Mouse (Mus musculus) gastrocnemius, postnatal 14 days (tissue): ENCODE results near the gene Reg4. TPM values are rescaled to one million over a fixed set of nuclear protein-coding genes. Genes with fewer than 3 reads are reported as not detected.

Experiments
- DNase-seq: peaks from one replicate; pipeline ENCODE4 v3.0.0; 2021; ENCODE audit warnings: mixed read lengths
- intact Hi-C: fragments of 180-260 bp; cut with DNase I; formaldehyde crosslinking; loops from one replicate; pipeline ENCODE4 v1.15.1; 2025; ENCODE audit warnings: low total_unique reads
- long read RNA-seq, 2 experiments: library from polyadenylated mRNA; stranded (forward); transcript quantifications; one replicate each; pipeline ENCODE4 v2.0.0; 2021
- total RNA-seq, 2 experiments: library from RNA; stranded (reverse); gene quantifications; 2 replicates each; pipeline ENCODE4 v1.2.3; 2021

Reg4 gene
- not detected for total RNA-seq
- long read RNA-seq, experiment 1 = 0 reads
- long read RNA-seq, experiment 2 = 0 reads

DNA sequence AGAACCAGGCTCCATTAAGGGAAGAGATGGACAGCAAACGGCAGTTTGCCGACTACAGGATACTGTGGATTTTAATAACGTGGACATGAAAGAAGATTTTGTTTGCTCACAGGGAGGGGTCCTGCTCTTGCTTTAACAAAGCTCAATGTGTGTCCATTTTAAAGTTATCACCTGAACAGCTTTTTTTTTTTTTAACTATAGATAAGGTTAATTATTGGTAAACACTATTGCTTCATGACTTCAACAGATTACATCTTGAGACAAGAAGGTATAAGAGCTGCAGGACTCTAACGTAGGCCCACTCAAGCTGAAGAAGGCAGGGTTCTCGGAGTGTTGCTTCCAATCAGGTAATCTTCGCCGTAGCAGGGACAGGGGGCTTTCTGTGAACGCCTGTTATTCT lies at the start of gene Reg4:
TSS of gene Reg4 (plus strand) at position 301 of the 400 bp plus-strand sequence.
- DNase-seq = no peak
- intact Hi-C loops = loop anchor here (5.0 kb wide), 1 partner anchor 295 kb away; no protein-coding TSS in a partner anchor

DNA sequence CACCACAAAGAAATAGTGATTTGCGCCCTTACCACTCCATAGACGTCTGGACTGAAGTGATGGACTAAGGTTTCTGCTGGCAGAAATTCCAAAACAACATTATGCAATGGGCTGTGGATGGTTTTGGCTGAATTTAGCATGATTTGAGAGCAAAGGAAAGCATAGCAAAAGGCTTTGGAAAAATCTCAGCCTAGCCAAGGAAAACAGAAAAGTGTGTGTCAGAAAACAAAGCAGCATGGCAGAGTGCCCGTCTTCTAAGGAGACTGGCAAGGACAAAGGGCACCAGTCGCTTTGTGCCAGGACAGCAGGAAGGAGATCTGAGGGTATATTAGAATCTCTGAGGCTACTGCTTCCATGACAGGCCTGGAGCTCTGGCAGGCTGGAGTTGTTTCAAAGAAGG lies 43.6 kb upstream of the Reg4 start:
- DNase-seq = no peak
- intact Hi-C loops = no loop called here

DNA sequence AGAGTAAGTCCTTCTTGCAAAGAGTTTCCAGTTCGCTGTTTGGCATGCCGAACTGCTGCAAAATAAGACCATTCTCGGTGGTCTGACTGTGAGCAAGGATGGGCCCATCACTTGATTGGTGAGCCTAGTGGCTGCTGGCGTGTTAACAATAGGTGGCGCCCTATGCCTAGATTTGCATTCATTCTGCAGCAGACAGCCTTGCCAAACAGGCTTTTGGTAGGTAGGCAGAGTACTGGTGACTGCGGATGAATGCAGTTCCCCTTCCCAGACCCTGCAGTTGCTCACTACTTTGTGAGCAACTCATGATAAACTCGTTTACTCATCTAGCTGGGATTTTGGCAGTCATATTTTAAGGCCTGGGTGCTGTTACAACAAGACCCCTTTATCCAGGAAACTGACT lies 41.2 kb upstream of the Reg4 start:
- DNase-seq = peak; percentile 9
- intact Hi-C loops = no loop called here

DNA sequence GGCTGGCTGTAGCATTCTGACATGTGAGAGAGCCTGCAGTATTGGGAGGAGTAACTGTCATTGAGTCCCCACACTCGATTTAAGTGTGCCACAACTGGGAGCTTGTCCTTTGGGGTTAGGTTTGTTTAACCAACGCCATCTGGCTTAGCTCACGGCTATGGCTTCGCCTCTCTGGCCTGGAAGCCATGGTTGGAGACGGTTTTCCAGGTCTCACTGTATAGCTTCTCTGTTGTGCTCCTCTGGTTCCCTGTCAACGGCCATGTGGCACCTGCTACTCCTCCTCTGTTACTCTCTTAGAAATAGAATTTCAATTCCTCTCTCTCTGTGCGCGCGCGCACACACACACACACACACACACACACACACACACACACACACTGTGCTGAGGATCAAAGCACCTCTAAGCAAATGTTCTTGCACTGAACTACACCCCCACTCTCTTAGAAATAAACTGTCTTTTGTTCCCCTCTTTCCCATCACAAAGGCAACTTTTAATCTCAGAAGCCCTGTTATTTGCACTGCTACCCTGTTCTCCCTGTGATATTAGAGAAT lies 36.7 kb upstream of the Reg4 start:
- intact Hi-C loops = no loop called here
- DNase-seq = no peak

DNA sequence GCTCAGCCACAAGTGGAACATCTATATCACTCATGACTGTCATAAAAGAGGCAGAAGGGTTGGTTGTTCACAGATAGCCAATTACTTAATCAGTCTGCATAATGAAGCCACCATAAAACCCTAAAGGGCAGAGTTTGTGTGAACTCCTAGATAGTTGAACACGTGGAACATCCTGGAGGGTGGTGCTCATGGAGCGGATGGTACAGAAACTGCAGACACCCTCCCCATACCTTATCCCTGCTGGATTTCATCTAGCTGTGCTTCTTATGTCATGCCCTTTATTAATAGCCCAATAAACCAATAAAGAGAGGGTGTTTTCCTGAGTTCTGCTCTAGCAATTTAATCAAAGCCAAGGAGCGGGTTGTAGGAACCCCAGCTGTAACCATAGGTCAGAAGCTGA lies 34.2 kb upstream of the Reg4 start:
- DNase-seq = no peak
- intact Hi-C loops = no loop called here

GRCm38 (mm10) chr3:98197711-98198532 lies 24.0 kb upstream of the Reg4 start:
- no peak for DNase-seq
- intact Hi-C loops = no loop called here

- intact Hi-C loops = no loop called here
- no peak for DNase-seq
These were observed 22.2 kb upstream of the Reg4 start for GRCm38 (mm10) chr3:98199747-98200146.

- no peak for DNase-seq
- intact Hi-C loops = no loop called here
These were observed 18.7 kb upstream of the Reg4 start for GRCm38 (mm10) chr3:98203282-98203681.

DNA sequence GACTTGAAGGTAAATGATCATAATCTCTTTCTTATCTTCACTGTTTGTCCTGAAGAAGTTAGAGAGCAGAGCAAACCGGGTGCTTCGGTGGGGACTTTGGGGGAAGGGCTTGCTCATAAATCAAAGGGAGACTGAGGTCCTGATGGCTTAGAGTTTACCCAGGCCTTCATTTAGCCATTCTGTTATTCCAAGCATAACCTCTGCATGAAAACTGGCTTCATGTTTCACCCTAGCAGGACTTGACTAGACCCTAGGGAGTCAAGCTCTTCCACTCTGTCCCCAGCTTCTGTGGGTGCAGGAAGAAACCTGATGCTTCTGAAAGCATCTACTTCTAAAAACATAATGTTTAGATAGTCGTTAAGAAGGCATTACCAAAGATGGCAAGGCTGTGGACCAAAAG lies 15.0 kb upstream of the Reg4 start:
- intact Hi-C loops = no loop called here
- no peak for DNase-seq

DNA sequence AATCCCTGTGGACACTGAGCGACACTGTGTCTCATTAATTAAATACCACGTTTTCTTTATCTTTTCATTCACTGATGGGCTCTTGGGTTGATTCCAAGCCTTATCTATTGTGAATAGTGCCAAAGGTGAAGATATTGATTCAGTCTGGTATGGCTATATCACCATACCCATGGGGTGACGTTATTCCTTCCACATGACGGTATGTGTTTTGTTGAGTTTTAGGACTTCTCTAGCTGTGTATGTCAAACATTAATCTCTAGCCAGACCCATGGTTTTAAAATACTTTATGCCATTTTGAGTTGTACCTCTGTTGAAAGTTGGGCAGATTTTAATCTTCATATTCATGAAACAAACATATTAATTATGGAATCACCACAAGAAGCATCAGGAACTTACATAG lies 12.8 kb upstream of the Reg4 start:
- no peak for DNase-seq
- intact Hi-C loops = no loop called here

DNA sequence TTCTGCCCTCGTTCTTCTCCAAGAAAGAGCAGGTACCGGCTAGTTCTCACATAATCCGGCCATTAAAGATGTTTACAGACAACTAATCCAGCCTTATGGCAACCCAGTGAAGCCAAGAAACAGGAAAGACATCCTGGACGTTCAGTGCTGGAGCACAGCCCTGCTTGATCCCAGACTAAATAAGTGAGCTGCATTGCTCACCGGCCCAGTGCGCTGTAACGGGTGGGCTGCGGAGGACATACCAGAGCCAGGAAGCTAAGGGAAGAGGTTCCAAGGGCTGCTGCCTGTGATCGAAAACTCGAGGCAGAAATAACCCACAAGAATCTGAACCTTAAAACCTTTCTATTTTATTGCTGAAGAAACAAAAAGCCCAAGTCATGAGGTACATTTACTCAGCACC lies 11.1 kb upstream of the Reg4 start:
- no peak for DNase-seq
- intact Hi-C loops = no loop called here

GRCm38 (mm10) chr3:98211301-98212081 lies 10.5 kb upstream of the Reg4 start:
- intact Hi-C loops = no loop called here
- DNase-seq = no peak

DNA sequence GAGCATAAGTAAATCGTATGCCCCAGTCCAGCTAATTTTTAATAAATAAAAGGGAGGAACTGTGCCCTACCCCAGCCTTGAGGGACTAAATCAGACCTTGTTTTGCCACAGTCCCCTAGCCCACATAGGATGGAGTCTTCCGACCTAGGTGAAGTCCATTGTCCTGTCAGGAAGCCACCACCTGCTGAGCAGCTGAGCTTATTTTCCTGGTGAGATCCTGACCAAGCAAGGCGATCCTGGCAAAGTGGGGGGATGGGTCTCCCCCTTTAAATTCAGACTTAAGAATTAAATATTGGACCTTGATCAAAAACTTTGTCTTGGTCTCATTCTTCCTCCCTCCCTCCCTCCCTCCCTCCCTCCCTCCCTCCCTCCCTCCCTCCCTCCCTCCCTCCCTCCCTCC lies 5.7 kb upstream of the Reg4 start:
- intact Hi-C loops = no loop called here
- DNase-seq = no peak

- intact Hi-C loops = loop anchor here (5.0 kb wide), 1 partner anchor 296 kb away; no protein-coding TSS in a partner anchor
- DNase-seq = no peak
These were observed 1.3 kb downstream of the Reg4 start for GRCm38 (mm10) chr3:98223263-98223662.

- intact Hi-C loops = loop anchor here (5.0 kb wide), 1 partner anchor 297 kb away; no protein-coding TSS in a partner anchor
- peak; percentile 68 for DNase-seq
These were observed 2.0 kb downstream of the Reg4 start for GRCm38 (mm10) chr3:98223783-98224580.

GRCm38 (mm10) chr3:98224975-98225374 lies 3.0 kb downstream of the Reg4 start:
- intact Hi-C loops = loop anchor here (5.0 kb wide), 2 partner anchors 87 to 298 kb away; no protein-coding TSS in a partner anchor

GRCm38 (mm10) chr3:98225746-98226145 lies 3.8 kb downstream of the Reg4 start:
- intact Hi-C loops = loop anchor here (5.0 kb wide), 1 partner anchor 87 kb away; no protein-coding TSS in a partner anchor
- DNase-seq = no peak

More at GRCm38 (mm10) chr3:98224975-98225374, 3.0 kb downstream of the Reg4 start:
- DNase-seq = no peak

DNA sequence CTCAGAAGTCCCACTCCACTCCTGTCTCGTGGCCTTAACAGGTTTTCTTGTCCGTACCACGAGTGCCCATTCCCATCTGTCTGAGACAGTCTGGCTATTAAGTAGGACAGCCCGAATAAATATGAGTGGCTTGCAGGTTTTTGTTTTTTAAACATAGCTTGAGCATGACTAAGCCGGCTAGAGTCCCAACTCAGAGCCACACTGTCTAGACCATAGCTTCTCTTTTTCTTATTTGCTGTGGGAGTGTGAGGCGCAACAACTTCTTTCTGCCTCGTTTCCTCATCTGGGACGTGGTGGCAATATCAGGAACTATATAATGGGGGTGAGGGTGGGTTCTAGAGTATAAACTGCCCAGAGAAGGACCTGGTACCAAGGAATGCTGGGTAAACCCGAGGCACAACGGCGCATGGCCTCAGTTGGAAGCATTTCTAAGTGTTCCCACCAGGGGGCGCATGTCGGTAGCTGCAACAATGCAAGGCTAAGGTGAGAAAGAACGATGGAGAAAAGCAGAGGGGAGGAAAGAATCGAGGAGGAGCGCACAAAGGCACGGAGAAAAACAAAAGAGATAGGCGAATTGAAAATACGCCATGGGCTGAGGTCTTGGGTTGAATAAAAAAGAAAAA lies 5.1 kb downstream of the Reg4 start:
- intact Hi-C loops = loop anchor here (5.0 kb wide), 1 partner anchor 85 kb away; no protein-coding TSS in a partner anchor
- peak; percentile 70 for DNase-seq

DNA sequence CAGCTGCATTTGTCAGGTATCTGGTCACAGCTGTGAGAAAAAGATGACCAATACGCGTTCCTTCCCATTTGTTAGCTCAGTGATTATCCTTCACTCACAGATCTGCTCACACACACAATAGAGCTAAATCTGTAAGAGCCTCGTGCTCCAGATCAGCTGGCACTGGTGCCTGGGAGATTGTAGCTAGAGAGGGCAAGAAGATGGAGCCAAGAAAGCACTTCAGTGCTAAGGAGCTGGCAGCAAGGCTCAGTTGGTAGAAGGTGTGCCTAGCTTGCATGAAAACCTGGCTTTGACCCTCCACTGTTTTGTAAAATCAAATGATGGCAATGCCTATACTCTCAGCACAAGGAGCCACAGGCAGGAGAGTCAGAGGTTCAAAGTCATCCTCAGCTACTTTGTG lies 5.8 kb downstream of the Reg4 start:
- intact Hi-C loops = loop anchor here (5.0 kb wide), 1 partner anchor 85 kb away; no protein-coding TSS in a partner anchor
- DNase-seq = no peak
